Mouse (Mus musculus) midbrain, embryonic 11.5 days (tissue): ENCODE measurements at regions not wholly inside any gene's neighbourhood (a gene's known extent, or its start where the extent isn't known, plus 50 kb on each side); places are given as distances from the start of the nearest gene placed in this dataset.

ENCODE experiments used
- ATAC-seq: fragments of 200-750 bp; cut with Nextera tagmentation; 2 replicates; pipeline ENCODE4 v1.8.0; 2017; ENCODE audit warnings: moderate TSS enrichment, moderate library complexity; ENCODE audit not compliant: low FRiP score
- DNase-seq: peaks from one replicate; pipeline ENCODE4 v3.0.0; 2015; ENCODE audit warnings: low spot score; ENCODE audit errors: missing footprints
- H3K27ac ChIP-seq: fragments of 300-500 bp; sonication (generic); 2 replicates; pipeline ENCODE4 v1.5.1; 2014; ENCODE audit warnings: low read depth, low read length
- H3K27me3 ChIP-seq: fragments of 300-500 bp; sonication (generic); 2 replicates; pipeline ENCODE4 v1.6.1; 2014; ENCODE audit warnings: mild to moderate bottlenecking, low read length, moderate library complexity, mixed read lengths; ENCODE audit not compliant: control insufficient read depth, insufficient read depth
- H3K36me3 ChIP-seq: fragments of 300-500 bp; sonication (generic); 2 replicates; pipeline ENCODE4 v1.6.1; 2014; ENCODE audit warnings: mild to moderate bottlenecking, low read length, moderate library complexity, mixed read lengths; ENCODE audit not compliant: control insufficient read depth, insufficient read depth
- H3K4me1 ChIP-seq: fragments of 300-500 bp; sonication (generic); 2 replicates; pipeline ENCODE4 v1.6.1; 2014; ENCODE audit warnings: low read length; ENCODE audit not compliant: control insufficient read depth, insufficient read depth
- H3K4me2 ChIP-seq: fragments of 300-500 bp; sonication (generic); 2 replicates; pipeline ENCODE4 v1.6.1; 2014; ENCODE audit warnings: mild to moderate bottlenecking, moderate library complexity
- H3K4me3 ChIP-seq: fragments of 300-500 bp; sonication (generic); 2 replicates; pipeline ENCODE4 v1.5.1; 2014; ENCODE audit warnings: low read depth, low read length
- H3K9ac ChIP-seq: fragments of 300-500 bp; sonication (generic); 2 replicates; pipeline ENCODE4 v1.6.1; 2014; ENCODE audit warnings: low read length
- H3K9me3 ChIP-seq: fragments of 300-500 bp; sonication (generic); 2 replicates; pipeline ENCODE4 v1.6.1; 2016; ENCODE audit warnings: low read length; ENCODE audit not compliant: control insufficient read depth
- WGBS: fragments of 180-500 bp; shearing (Covaris S2); extraction: QIAGEN DNeasy Blood & Tissue Kit; methylation state at CpG from one replicate; pipeline ENCODE4 v1.1.7; 2014; 5-methylcytosine and 5-hydroxymethylcytosine counted together

- DNase-seq (no peak), ATAC-seq (peak; percentile 38; the same call in 1 of the 2 replicates)
- Histone ChIP-seq H3K4me2 (no peak overlapping the region), H3K4me3 (no peak overlapping the region), H3K36me3 (no peaks in the 10 kb centered on the region), H3K27ac (no peak overlapping the region), H3K9me3 (no peaks in the 10 kb centered on the region), H3K9ac (no peak overlapping the region), H3K27me3 (no peaks in the 10 kb centered on the region), H3K4me1 (peaks cover 3% of the 10 kb centered on the region; the same call in 1 of the 2 replicates)
- WGBS = 54% methylated on average over 3 of the region's 3 CpGs
Observed at GRCm38 (mm10) chr5:106789136-106789535, 92.0 kb upstream of the Zfp644 start.

GRCm38 (mm10) chr5:106785065-106785464 lies 88.0 kb upstream of the Zfp644 start:
- Histone ChIP-seq H3K9me3 (no peaks in the 10 kb centered on the region), H3K4me2 (no peak overlapping the region), H3K27ac (no peak overlapping the region), H3K27me3 (no peaks in the 10 kb centered on the region), H3K4me1 (peaks cover 6% of the 10 kb centered on the region; the same call in 1 of the 2 replicates), H3K9ac (no peak overlapping the region), H3K4me3 (no peak overlapping the region), H3K36me3 (no peaks in the 10 kb centered on the region)
- WGBS = 83% methylated on average over 2 of the region's 2 CpGs
- no peak for DNase-seq
- ATAC-seq = no peak

- no peaks in the 10 kb centered on the region for H3K36me3 ChIP-seq
- no peak overlapping the region for H3K4me3 ChIP-seq
- no peaks in the 10 kb centered on the region for H3K27me3 ChIP-seq
- H3K9me3 ChIP-seq = no peaks in the 10 kb centered on the region
- H3K9ac ChIP-seq = no peak overlapping the region
- peaks cover 6% of the 10 kb centered on the region; the same call in 1 of the 2 replicates for H3K4me1 ChIP-seq
- no peak overlapping the region for H3K27ac ChIP-seq
- ATAC-seq (0 out of 2 replicates have a peak, but pooled peaks have one; percentile 19), DNase-seq (no peak)
- H3K4me2 ChIP-seq = peak overlapping the region; percentile 34
- 17% methylated on average over 11 of the region's 11 CpGs for WGBS
Observed at GRCm38 (mm10) chr5:106783864-106784609, 87.0 kb upstream of the Zfp644 start.

- H3K4me1 ChIP-seq = peaks cover 13% of the 10 kb centered on the region
Observed at GRCm38 (mm10) chr5:106780749-106781148, 83.7 kb upstream of the Zfp644 start.

GRCm38 (mm10) chr5:106778176-106778781 lies 81.2 kb upstream of the Zfp644 start:
- H3K4me1 ChIP-seq = peaks cover 12% of the 10 kb centered on the region
- ATAC-seq = peak; percentile 59

More at GRCm38 (mm10) chr5:106780749-106781148, 83.7 kb upstream of the Zfp644 start:
- H3K36me3 ChIP-seq = no peaks in the 10 kb centered on the region
- H3K9ac ChIP-seq = no peak overlapping the region
- 89% methylated on average over 10 of the region's 10 CpGs for WGBS
- ATAC-seq = no peak
- no peak overlapping the region for H3K4me3 ChIP-seq
- no peak overlapping the region for H3K4me2 ChIP-seq
- no peak for DNase-seq
- no peak overlapping the region for H3K27ac ChIP-seq
- no peaks in the 10 kb centered on the region for H3K27me3 ChIP-seq
- no peaks in the 10 kb centered on the region for H3K9me3 ChIP-seq

GRCm38 (mm10) chr5:106775010-106775693 lies 78.1 kb upstream of the Zfp644 start:
- DNase-seq (no peak), ATAC-seq (no peak)
- H3K9me3 ChIP-seq = no peaks in the 10 kb centered on the region
- no peak overlapping the region for H3K9ac ChIP-seq
- WGBS = 42% methylated on average over 5 of the region's 5 CpGs
- no peaks in the 10 kb centered on the region for H3K36me3 ChIP-seq
- H3K27me3 ChIP-seq = no peaks in the 10 kb centered on the region
- H3K4me2 ChIP-seq = no peak overlapping the region
- no peak overlapping the region for H3K4me3 ChIP-seq
- peaks cover 15% of the 10 kb centered on the region for H3K4me1 ChIP-seq
- H3K27ac ChIP-seq = no peak overlapping the region

More at GRCm38 (mm10) chr5:106778176-106778781, 81.2 kb upstream of the Zfp644 start:
- Histone ChIP-seq H3K27me3 (no peaks in the 10 kb centered on the region), H3K4me2 (no peak overlapping the region), H3K4me3 (no peak overlapping the region), H3K36me3 (no peaks in the 10 kb centered on the region), H3K9me3 (no peaks in the 10 kb centered on the region), H3K9ac (no peak overlapping the region), H3K27ac (no peak overlapping the region; the same call in 1 of the 2 replicates)
- no peak for DNase-seq
- 16% methylated on average over 8 of the region's 8 CpGs for WGBS

GRCm38 (mm10) chr5:106773201-106773934 lies 76.3 kb upstream of the Zfp644 start:
- Histone ChIP-seq H3K9ac (no peak overlapping the region), H3K4me3 (no peak overlapping the region), H3K36me3 (no peaks in the 10 kb centered on the region), H3K9me3 (no peaks in the 10 kb centered on the region), H3K4me1 (peaks cover 12% of the 10 kb centered on the region), H3K27ac (no peak overlapping the region), H3K4me2 (no peak overlapping the region), H3K27me3 (no peaks in the 10 kb centered on the region)
- WGBS = 30% methylated on average over 3 of the region's 3 CpGs
- ATAC-seq (peak; percentile 75), DNase-seq (peak; percentile 89)

- no peak overlapping the region for H3K4me3 ChIP-seq
- no peak overlapping the region for H3K27ac ChIP-seq
- no peaks in the 10 kb centered on the region for H3K9me3 ChIP-seq
- 84% methylated on average over 1 of the region's 1 CpGs for WGBS
- H3K27me3 ChIP-seq = no peaks in the 10 kb centered on the region
- H3K4me2 ChIP-seq = no peak overlapping the region
- no peaks in the 10 kb centered on the region for H3K36me3 ChIP-seq
- peaks cover 8% of the 10 kb centered on the region for H3K4me1 ChIP-seq
- no peak for DNase-seq
- no peak overlapping the region for H3K9ac ChIP-seq
- no peak for ATAC-seq
Observed at GRCm38 (mm10) chr5:106771029-106771428, 73.9 kb upstream of the Zfp644 start.
